Mouse (Mus musculus) C2C12 (cell line): ENCODE data around the gene Serpinb2. TPM values are rescaled to one million over a fixed set of nuclear protein-coding genes. Genes with fewer than 3 reads are reported as not detected.

Source experiments
- H3K27me3 ChIP-seq: one replicate; pipeline ENCODE4 v1.6.1; 2011; ENCODE audit not compliant: control insufficient read depth, insufficient read depth, insufficient read length
- H3K36me3 ChIP-seq: one replicate; pipeline ENCODE4 v1.6.1; 2011; ENCODE audit not compliant: control insufficient read depth, insufficient read depth
- H3K4me3 ChIP-seq: one replicate; pipeline ENCODE4 v1.5.1; 2011; ENCODE audit warnings: mild to moderate bottlenecking, control low read depth; ENCODE audit not compliant: poor library complexity, insufficient read depth, severe bottlenecking
- H3K79me2 ChIP-seq: one replicate; pipeline ENCODE4 v1.6.1; 2011; ENCODE audit not compliant: control insufficient read depth, insufficient read depth
- H3K79me3 ChIP-seq: one replicate; pipeline ENCODE4 v1.6.1; 2011; ENCODE audit warnings: low read depth, control low read depth
- H3ac ChIP-seq: one replicate; pipeline ENCODE3; 2011; ENCODE audit warnings: low read depth; ENCODE audit not compliant: control insufficient read depth, insufficient read length
- CEBPB ChIP-seq: IDR thresholded peaks from one replicate; pipeline ENCODE4 v1.6.1; 2011; ENCODE audit warnings: low read depth, mild to moderate bottlenecking, control low read depth, moderate library complexity
- CTCF ChIP-seq: IDR thresholded peaks from one replicate; pipeline ENCODE4 v1.5.1; 2011; ENCODE audit not compliant: control insufficient read depth, insufficient read depth, insufficient read length
- FOSL1 ChIP-seq: IDR thresholded peaks from one replicate; pipeline ENCODE4 v1.8.0; 2011; ENCODE audit warnings: mild to moderate bottlenecking, low read length; ENCODE audit not compliant: poor library complexity, insufficient read depth, severe bottlenecking
- MAX ChIP-seq: IDR thresholded peaks from one replicate; pipeline ENCODE4 v1.6.1; 2011; ENCODE audit warnings: mild to moderate bottlenecking, control low read depth
- MYOD1 ChIP-seq: IDR thresholded peaks from one replicate; pipeline ENCODE4 v1.6.1; 2011; ENCODE audit warnings: low read depth; ENCODE audit not compliant: control insufficient read depth, insufficient read length
- MYOG ChIP-seq: IDR thresholded peaks from one replicate; pipeline ENCODE4 v1.6.1; 2011; ENCODE audit not compliant: control insufficient read depth, insufficient read length; ENCODE audit errors: extremely low read depth
- USF1 ChIP-seq: IDR thresholded peaks from one replicate; pipeline ENCODE4 v1.6.1; 2011; ENCODE audit warnings: low read depth, mild to moderate bottlenecking, control low read depth, moderate library complexity
- long read RNA-seq, 2 experiments: library from polyadenylated mRNA; unstranded; transcript quantifications; one replicate each; pipeline ENCODE4 v2.0.0; 2019 to 2020
- polyA plus RNA-seq: library from polyadenylated mRNA; unstranded; fragments of >200 nt; fragmentation: generic; extraction: Trizol; gene quantifications from one replicate; pipeline ENCODE4 v1.2.1, GENCODE M21; 2012; ENCODE audit warnings: missing spikeins

Gene Serpinb2
- 12.6 TPM for polyA plus RNA-seq
- long read RNA-seq, experiment 1, partial matches to known transcripts = 0 of 2 reads
- long read RNA-seq, experiment 1, other reads (novel, unspliced or antisense) = 0 of 2 reads
- long read RNA-seq, experiment 2, transcript Serpinb2-202 (8 exons, 1,996 nt) = major isoform, 185 of 352 reads
- long read RNA-seq, experiment 2, transcript Serpinb2-201 (8 exons, 1,970 nt) = minor isoform, 157 of 352 reads
- long read RNA-seq, experiment 2, partial matches to known transcripts = 3 of 352 reads
- long read RNA-seq, experiment 2, other reads (novel, unspliced or antisense) = 7 of 352 reads

DNA sequence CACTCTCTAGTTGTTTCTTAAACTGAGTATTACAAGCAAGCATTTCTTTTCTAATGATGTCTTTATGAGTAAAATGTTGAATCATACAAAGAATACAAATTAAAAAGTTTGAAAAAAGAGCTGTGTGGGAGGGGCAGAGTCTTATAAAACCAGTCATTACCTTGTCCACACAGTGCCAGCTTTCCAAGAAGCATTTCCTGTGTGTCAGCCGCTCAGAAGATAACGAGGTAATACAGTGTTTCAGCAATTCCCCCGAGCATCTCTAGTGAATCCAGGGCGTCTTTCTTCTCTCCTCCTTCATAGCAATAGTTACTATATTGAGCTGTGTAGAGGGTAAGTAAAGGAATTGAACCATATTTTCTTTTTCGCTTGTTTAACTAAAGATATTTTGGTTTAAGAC, at the start of gene Serpinb2:
TSS of gene Serpinb2 (plus strand) at position 172 of the 400 bp plus-strand sequence.
- TF ChIP-seq CTCF (no peak), MYOG (no peak), USF1 (no peak), CEBPB (no peak), MAX (no peak), FOSL1 (no peak), MYOD1 (no peak)
- no peaks in the 10 kb centered on the region for H3K79me3 ChIP-seq
- no peaks in the 10 kb centered on the region for H3K79me2 ChIP-seq
- no peak within 1 kb of the TSS for H3K4me3 ChIP-seq
- no peaks in the 10 kb centered on the region for H3K36me3 ChIP-seq
- no peaks in the 10 kb centered on the region for H3K27me3 ChIP-seq
- H3ac ChIP-seq = no peak within 1 kb of the TSS

DNA sequence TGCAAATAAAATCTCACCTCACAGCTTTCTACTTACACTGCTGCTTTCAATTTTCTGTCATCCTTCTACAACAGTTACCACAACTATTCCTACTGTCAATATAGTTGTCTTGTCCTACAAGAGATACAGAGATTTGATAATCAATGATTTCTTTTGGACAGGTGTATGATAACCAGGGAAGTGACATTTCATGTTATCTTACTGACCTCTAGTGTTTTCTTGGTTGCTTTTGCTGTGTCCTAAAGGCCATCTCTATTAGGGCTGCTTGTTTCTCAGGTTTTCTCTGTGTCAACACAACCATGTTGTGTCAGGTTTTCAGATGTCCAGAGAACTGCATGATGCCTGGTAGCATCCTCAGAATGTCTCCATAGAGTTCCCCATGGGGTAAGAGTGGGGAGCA, 31.3 kb upstream of the Serpinb2 start:
- no peaks in the 10 kb centered on the region for H3K27me3 ChIP-seq
- no peaks in the 10 kb centered on the region for H3K79me3 ChIP-seq
- no peak overlapping the region for H3K4me3 ChIP-seq
- TF ChIP-seq MAX = no peak
- no peak for TF ChIP-seq USF1
- TF ChIP-seq CEBPB = no peak
- no peaks in the 10 kb centered on the region for H3K36me3 ChIP-seq
- H3K79me2 ChIP-seq = no peaks in the 10 kb centered on the region
- H3ac ChIP-seq = no peak overlapping the region

DNA sequence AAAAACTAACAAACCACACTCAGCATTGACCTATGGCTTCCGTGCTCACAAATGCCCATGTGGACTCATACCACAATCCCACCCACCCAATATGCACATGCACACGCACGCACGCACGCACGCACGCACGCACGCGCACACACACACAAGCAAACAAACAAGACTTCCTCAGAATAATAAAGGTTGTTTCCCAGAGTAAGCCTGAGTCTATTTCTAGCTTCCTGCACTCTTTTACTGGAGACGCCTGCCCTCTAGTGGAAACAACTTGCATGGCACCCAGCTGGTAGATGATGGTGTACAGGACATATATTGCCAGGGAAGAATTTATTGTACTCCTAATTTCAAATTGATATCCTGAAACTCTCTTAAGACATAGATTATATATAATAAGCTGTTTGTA, 29.8 kb upstream of the Serpinb2 start:
- Histone ChIP-seq H3K27me3 (no peaks in the 10 kb centered on the region), H3K36me3 (no peaks in the 10 kb centered on the region), H3K79me3 (no peaks in the 10 kb centered on the region), H3ac (no peak overlapping the region), H3K79me2 (no peaks in the 10 kb centered on the region), H3K4me3 (no peak overlapping the region)
- TF ChIP-seq CEBPB (no peak), MAX (no peak), MYOD1 (no peak), USF1 (no peak), FOSL1 (no peak), CTCF (peak; percentile 52), MYOG (no peak)

DNA sequence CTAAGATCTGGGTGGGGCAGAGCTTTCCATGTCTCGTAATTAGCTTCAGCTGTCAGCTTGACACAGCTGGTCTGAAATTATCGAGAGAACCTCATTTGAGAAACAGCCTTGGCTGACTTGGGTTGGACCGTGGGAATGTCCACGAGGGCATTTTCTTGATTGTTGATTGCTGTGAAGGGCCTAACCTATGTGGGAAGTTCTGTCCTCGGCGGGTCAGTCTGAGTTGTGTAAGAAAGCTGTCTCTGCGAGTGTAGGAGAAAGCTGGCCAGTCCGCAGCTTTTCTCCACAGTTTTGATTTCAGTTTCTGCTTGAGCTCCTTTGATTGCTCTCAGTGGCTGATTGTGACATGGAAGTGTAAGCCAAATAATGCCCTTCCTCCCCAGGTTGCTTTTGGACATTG, 21.6 kb upstream of the Serpinb2 start:
- H3K36me3 ChIP-seq = no peaks in the 10 kb centered on the region
- no peak overlapping the region for H3K4me3 ChIP-seq
- no peaks in the 10 kb centered on the region for H3K79me2 ChIP-seq
- no peaks in the 10 kb centered on the region for H3K79me3 ChIP-seq
- no peak overlapping the region for H3ac ChIP-seq
- TF ChIP-seq MYOD1 = no peak
- TF ChIP-seq FOSL1 = no peak
- TF ChIP-seq MAX = no peak
- no peak for TF ChIP-seq CTCF
- no peak for TF ChIP-seq MYOG
- no peak for TF ChIP-seq CEBPB
- TF ChIP-seq USF1 = no peak
- H3K27me3 ChIP-seq = no peaks in the 10 kb centered on the region

DNA sequence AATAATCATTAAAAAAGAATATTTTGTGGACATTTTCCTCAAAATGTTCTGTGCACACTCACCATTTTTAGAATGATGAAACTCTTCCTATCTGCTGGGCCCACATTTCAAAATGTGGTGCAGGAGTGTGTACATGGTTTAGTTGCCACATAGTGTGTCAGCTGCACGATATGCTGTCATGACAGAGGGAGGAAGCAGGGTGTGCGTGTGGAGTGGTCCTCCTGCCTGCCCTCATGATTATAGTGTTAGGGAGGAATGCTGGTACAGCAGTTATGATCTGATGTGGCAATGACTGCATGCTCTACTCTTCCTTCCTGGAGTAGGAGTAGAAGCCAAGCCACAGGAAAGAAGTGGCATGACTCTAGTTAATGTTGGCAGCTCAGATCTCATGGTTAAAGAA, 14.4 kb upstream of the Serpinb2 start:
- Histone ChIP-seq H3K79me2 (no peaks in the 10 kb centered on the region), H3K4me3 (no peak overlapping the region), H3K79me3 (no peaks in the 10 kb centered on the region), H3K36me3 (no peaks in the 10 kb centered on the region), H3K27me3 (no peaks in the 10 kb centered on the region), H3ac (no peak overlapping the region)
- TF ChIP-seq FOSL1 (no peak), MAX (no peak), USF1 (no peak)

DNA sequence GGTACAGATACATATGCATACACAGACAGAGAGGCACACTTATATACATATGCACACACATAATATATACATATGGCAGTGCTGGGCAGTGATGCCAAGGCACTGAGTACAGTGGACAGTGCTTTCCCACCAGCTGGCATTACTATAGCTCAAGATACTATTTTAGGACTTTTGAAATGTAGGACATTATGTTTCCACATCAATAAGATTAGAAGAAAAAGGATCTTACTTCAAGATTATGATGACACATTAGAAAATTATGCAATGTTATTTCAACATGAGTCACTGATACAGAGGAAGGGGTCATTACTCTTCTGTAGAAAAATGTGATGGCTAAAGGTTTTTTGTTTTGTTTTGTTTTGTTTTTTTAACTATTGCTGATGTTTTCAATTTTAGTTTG, 9.2 kb upstream of the Serpinb2 start:
- no peaks in the 10 kb centered on the region for H3K36me3 ChIP-seq
- peak; percentile 84 for TF ChIP-seq CEBPB
- no peak for TF ChIP-seq MYOG
- TF ChIP-seq MYOD1 = no peak
- TF ChIP-seq FOSL1 = peak; percentile 43
- TF ChIP-seq USF1 = no peak
- TF ChIP-seq MAX = no peak
- TF ChIP-seq CTCF = no peak
- no peaks in the 10 kb centered on the region for H3K79me3 ChIP-seq
- H3K4me3 ChIP-seq = no peak overlapping the region
- no peaks in the 10 kb centered on the region for H3K27me3 ChIP-seq
- no peaks in the 10 kb centered on the region for H3K79me2 ChIP-seq
- no peak overlapping the region for H3ac ChIP-seq
